Mouse (Mus musculus) layer of hippocampus, postnatal 36 days (tissue): ENCODE measurements at regions not wholly inside any gene's neighbourhood (a gene's known extent, or its start where the extent isn't known, plus 50 kb on each side); places are given as distances from the start of the nearest gene placed in this dataset.

ENCODE experiments used
- DNase-seq, 2 experiments: peaks; one replicate each; pipeline ENCODE4 v3.0.0; 2022

GRCm38 (mm10) chrX:76680890-76681289 lies 78.2 kb upstream of the Cldn34d start:
- peak in 1 of 2 experiments; percentile 5 for DNase-seq
